Mouse (Mus musculus) MEL (cell line): ENCODE measurements around the gene Gm11985. TPM values are rescaled to one million over a fixed set of nuclear protein-coding genes. Genes with fewer than 3 reads are reported as not detected.

ENCODE experiments used
- DNase-seq: peaks from one replicate; pipeline ENCODE4 v3.0.0; 2011; ENCODE audit warnings: low read depth, low spot score
- H3K27ac ChIP-seq: 2 replicates; pipeline ENCODE4 v1.5.1; 2012; ENCODE audit warnings: low read depth, mild to moderate bottlenecking, control low read depth, low read length, moderate library complexity; ENCODE audit not compliant: control insufficient read depth
- H3K27me3 ChIP-seq, 2 experiments: fragments of 150-350 bp in 1 of 2; sonication (generic) in 1 of 2; 2 replicates each; pipeline ENCODE4 v1.6.1; 2012; ENCODE audit warnings: low read length in 2 of 2, mild to moderate bottlenecking in 2 of 2, improper control_type of control experiment in 1 of 2, moderate library complexity in 1 of 2; ENCODE audit not compliant: insufficient read depth in 2 of 2, control insufficient read depth in 1 of 2
- H3K36me3 ChIP-seq, 2 experiments: 2 replicates each; pipeline ENCODE4 v1.6.1; 2012 to 2014; ENCODE audit warnings: low read length in 2 of 2, improper control_type of control experiment in 1 of 2, inconsistent platforms in 1 of 2, mild to moderate bottlenecking in 1 of 2; ENCODE audit not compliant: insufficient read depth in 2 of 2, control insufficient read depth in 1 of 2
- H3K4me1 ChIP-seq, 2 experiments: fragments of 150-350 bp in 1 of 2; sonication (generic) in 1 of 2; 2 replicates each; pipeline ENCODE4 v1.6.1; 2012; ENCODE audit warnings: low read length in 2 of 2, improper control_type of control experiment in 1 of 2, mild to moderate bottlenecking in 1 of 2; ENCODE audit not compliant: insufficient read depth in 2 of 2, control insufficient read depth in 1 of 2
- H3K4me3 ChIP-seq, 2 experiments: fragments of 150-350 bp in 1 of 2; sonication (generic) in 1 of 2; 2 replicates each; pipeline ENCODE4 v1.5.1; 2012; ENCODE audit warnings: low read depth in 2 of 2, low read length in 2 of 2, mild to moderate bottlenecking in 2 of 2, moderate library complexity in 2 of 2, control low read depth in 1 of 2, improper control_type of control experiment in 1 of 2; ENCODE audit not compliant: control insufficient read depth in 1 of 2, insufficient read depth in 1 of 2
- H3K79me2 ChIP-seq: 2 replicates; pipeline ENCODE4 v1.6.1; 2012; ENCODE audit warnings: mild to moderate bottlenecking, low read length, moderate library complexity; ENCODE audit not compliant: control insufficient read depth, poor library complexity, insufficient read depth
- H3K9ac ChIP-seq: 2 replicates; pipeline ENCODE4 v1.6.1; 2012; ENCODE audit warnings: low read depth, mild to moderate bottlenecking, control low read depth, low read length, moderate library complexity; ENCODE audit not compliant: control insufficient read depth, poor library complexity, severe bottlenecking
- H3K9me3 ChIP-seq: fragments of 150-350 bp; sonication (generic); replicated peaks from 2 replicates; pipeline ENCODE4 v1.6.1; 2012; ENCODE audit warnings: mild to moderate bottlenecking, low read length, improper control_type of control experiment, moderate library complexity; ENCODE audit not compliant: insufficient read depth
- CHD2 ChIP-seq: IDR thresholded peaks from 2 replicates; pipeline ENCODE4 v1.6.1; 2011; ENCODE audit warnings: low read length, improper control_type of control experiment
- CTCF ChIP-seq, 3 experiments: IDR thresholded peaks in 2 of 3; conservative IDR thresholded peaks in 1 of 3; 2 replicates each; pipeline ENCODE4 v1.5.1; 2011 to 2012; ENCODE audit warnings: low read length in 3 of 3, low read depth in 2 of 3, mild to moderate bottlenecking in 2 of 3, improper control_type of control experiment in 1 of 3, inconsistent platforms in 1 of 3, mixed read lengths in 1 of 3, moderate library complexity in 1 of 3; ENCODE audit not compliant: control insufficient read depth in 1 of 3, insufficient read depth in 1 of 3, poor library complexity in 1 of 3, severe bottlenecking in 1 of 3
- ELF1 ChIP-seq: IDR thresholded peaks from 2 replicates; pipeline ENCODE4 v1.6.1; 2014; ENCODE audit warnings: low read depth, mild to moderate bottlenecking, inconsistent platforms, low read length, improper control_type of control experiment, moderate library complexity
- EP300 ChIP-seq, 2 experiments: IDR thresholded peaks; 2 replicates each; pipeline ENCODE4 v1.6.1; 2011; ENCODE audit warnings: improper control_type of control experiment in 2 of 2, low read length in 2 of 2, low read depth in 1 of 2, mild to moderate bottlenecking in 1 of 2
- GABPA ChIP-seq: IDR thresholded peaks from 2 replicates; pipeline ENCODE4 v1.6.1; 2012; ENCODE audit warnings: low read depth, mild to moderate bottlenecking, inconsistent platforms, low read length, improper control_type of control experiment, moderate library complexity
- GATA1 ChIP-seq: IDR thresholded peaks from 2 replicates; pipeline ENCODE4 v1.6.1; 2011; ENCODE audit warnings: low read depth, low read length, improper control_type of control experiment
- HCFC1 ChIP-seq: IDR thresholded peaks from 2 replicates; pipeline ENCODE4 v1.6.1; 2012; ENCODE audit warnings: low read depth, mild to moderate bottlenecking, inconsistent platforms, low read length, improper control_type of control experiment, moderate library complexity
- KAT2A ChIP-seq: conservative IDR thresholded peaks from 2 replicates; pipeline ENCODE4 v1.6.1; 2012; ENCODE audit warnings: low read depth, low read length, improper control_type of control experiment, inconsistent platforms
- MAX ChIP-seq: IDR thresholded peaks from 2 replicates; pipeline ENCODE4 v1.6.1; 2011; ENCODE audit warnings: low read length, improper control_type of control experiment
- MYC ChIP-seq: IDR thresholded peaks from 2 replicates; pipeline ENCODE4 v1.6.1; 2011; ENCODE audit warnings: low read depth, mild to moderate bottlenecking, low read length, improper control_type of control experiment, moderate library complexity
- NELFE ChIP-seq: IDR thresholded peaks from 2 replicates; pipeline ENCODE4 v1.6.1; 2011; ENCODE audit warnings: low read depth, low read length, improper control_type of control experiment
- POLR2AphosphoS5 ChIP-seq: IDR thresholded peaks from 2 replicates; pipeline ENCODE4 v1.6.1; 2012; ENCODE audit warnings: low read depth, borderline replicate concordance, mild to moderate bottlenecking, inconsistent platforms, low read length, moderate library complexity, mixed read lengths
- SIN3A ChIP-seq: IDR thresholded peaks from 2 replicates; pipeline ENCODE4 v1.6.1; 2012; ENCODE audit warnings: low read length, improper control_type of control experiment, inconsistent platforms
- TAL1 ChIP-seq: IDR thresholded peaks from 2 replicates; pipeline ENCODE4 v1.6.1; 2012; ENCODE audit warnings: mild to moderate bottlenecking, inconsistent platforms, low read length, moderate library complexity, mixed read lengths
- TBP ChIP-seq: IDR thresholded peaks from 2 replicates; pipeline ENCODE4 v1.8.0; 2011; ENCODE audit warnings: low read depth, low read length, improper control_type of control experiment
- TCF12 ChIP-seq: IDR thresholded peaks from 2 replicates; pipeline ENCODE4 v1.6.1; 2014; ENCODE audit warnings: low read depth, mild to moderate bottlenecking, inconsistent platforms, low read length, improper control_type of control experiment, moderate library complexity
- USF1 ChIP-seq: IDR thresholded peaks from 2 replicates; pipeline ENCODE4 v1.6.1; 2014; ENCODE audit warnings: low read depth, mild to moderate bottlenecking, inconsistent platforms, low read length, improper control_type of control experiment, moderate library complexity
- ZKSCAN1 ChIP-seq: IDR thresholded peaks from 2 replicates; pipeline ENCODE4 v1.6.1; 2012; ENCODE audit warnings: low read depth, mild to moderate bottlenecking, inconsistent platforms, low read length, improper control_type of control experiment, moderate library complexity
- ZMIZ1 ChIP-seq: IDR thresholded peaks from 2 replicates; pipeline ENCODE4 v1.6.1; 2012; ENCODE audit warnings: low read depth, mild to moderate bottlenecking, inconsistent platforms, low read length, improper control_type of control experiment, moderate library complexity
- polyA plus RNA-seq, 2 experiments: library from polyadenylated mRNA; stranded (reverse) in 1 of 2; unstranded in 1 of 2; fragments of >175 nt in 1 of 2; fragments of >200 nt in 1 of 2; gene quantifications; 2 replicates each; pipeline versions ENCODE4 v1.2.1 to v1.2.4; 2012; ENCODE audit warnings: low replicate concordance in 2 of 2, low read depth in 1 of 2; ENCODE audit not compliant: insufficient read length in 2 of 2, insufficient read depth in 1 of 2, missing spikeins in 1 of 2
- total RNA-seq: library from RNA; depleted of rRNA; stranded (reverse); fragments of 300-350 nt; gene quantifications from 2 replicates; pipeline ENCODE4 v1.2.3, GENCODE M21; 2012

Gm11985 gene
- total and polyA plus RNA-seq, 3 experiments: not detected

DNA sequence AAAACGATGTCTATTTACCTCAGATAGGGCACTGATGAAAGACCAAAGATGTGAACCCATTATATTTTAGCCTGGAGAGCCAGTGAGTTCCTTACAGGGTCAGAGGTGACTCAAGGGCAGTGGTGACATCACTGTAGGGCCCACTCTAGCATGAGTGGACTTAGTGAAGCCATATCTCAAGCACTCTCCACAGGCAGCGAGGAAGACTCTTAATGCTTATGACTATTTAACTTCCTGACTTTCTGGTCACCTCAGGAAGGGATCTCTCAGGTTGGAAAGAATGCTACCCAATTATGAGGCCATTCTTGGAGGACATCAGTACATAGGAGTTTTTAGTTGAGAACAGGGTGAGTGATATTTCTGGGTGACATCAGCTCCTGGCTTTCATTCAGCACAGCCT lies 45.0 kb upstream of the Gm11985 start:
- H3K36me3 ChIP-seq: no peaks in the 10 kb centered on the region
- H3K4me1 ChIP-seq: no peaks in the 10 kb centered on the region
- DNase-seq: no peak
- H3K27me3 ChIP-seq: no peaks in the 10 kb centered on the region
- H3K4me3 ChIP-seq: no peak overlapping the region
- H3K9me3 ChIP-seq: no peaks in the 10 kb centered on the region
- TF ChIP-seq CTCF (IDR thresholded peaks at IDR 0.05 in 2 of 3, conservative IDR thresholded peaks at IDR 0.05 in 1 of 3; ENCODE audit: control insufficient read depth in 1 of 3, insufficient read depth in 1 of 3, low read depth in 2 of 3, low read length in 3 of 3, poor library complexity in 1 of 3, severe bottlenecking in 1 of 3): no peak
- no peak overlapping the region for H3K9ac ChIP-seq
- no peak overlapping the region for H3K27ac ChIP-seq
- no peaks in the 10 kb centered on the region for H3K79me2 ChIP-seq

DNA sequence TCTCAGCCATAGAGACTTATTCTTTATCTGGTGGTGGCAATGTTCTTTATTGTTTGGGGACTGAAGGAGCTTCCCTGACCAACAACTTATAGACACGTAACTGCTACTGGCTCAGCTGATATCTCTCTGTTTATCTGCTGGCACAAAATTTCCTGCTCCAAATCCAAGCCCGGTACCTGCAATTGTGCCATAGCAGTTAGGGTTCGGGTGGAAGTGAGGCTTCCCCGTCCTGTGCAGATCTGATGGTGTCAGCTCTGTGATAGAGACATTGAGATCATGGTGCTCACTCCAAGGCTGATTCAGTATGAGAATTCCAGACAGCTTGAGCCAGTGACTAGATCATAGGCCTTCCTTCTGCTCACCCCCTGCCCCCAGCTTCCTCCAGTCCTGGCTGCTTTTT lies 43.6 kb upstream of the Gm11985 start:
- TF ChIP-seq GABPA (no peak), NELFE (no peak), HCFC1 (no peak), ZKSCAN1 (no peak), TCF12 (no peak)
- H3K4me1 ChIP-seq: no peaks in the 10 kb centered on the region
- H3K4me3 ChIP-seq: no peak overlapping the region
- no peaks in the 10 kb centered on the region for H3K27me3 ChIP-seq
- H3K9ac ChIP-seq: no peak overlapping the region
- H3K9me3 ChIP-seq: no peaks in the 10 kb centered on the region
- no peaks in the 10 kb centered on the region for H3K79me2 ChIP-seq
- no peak for DNase-seq
- no peaks in the 10 kb centered on the region for H3K36me3 ChIP-seq
- no peak overlapping the region for H3K27ac ChIP-seq

DNA sequence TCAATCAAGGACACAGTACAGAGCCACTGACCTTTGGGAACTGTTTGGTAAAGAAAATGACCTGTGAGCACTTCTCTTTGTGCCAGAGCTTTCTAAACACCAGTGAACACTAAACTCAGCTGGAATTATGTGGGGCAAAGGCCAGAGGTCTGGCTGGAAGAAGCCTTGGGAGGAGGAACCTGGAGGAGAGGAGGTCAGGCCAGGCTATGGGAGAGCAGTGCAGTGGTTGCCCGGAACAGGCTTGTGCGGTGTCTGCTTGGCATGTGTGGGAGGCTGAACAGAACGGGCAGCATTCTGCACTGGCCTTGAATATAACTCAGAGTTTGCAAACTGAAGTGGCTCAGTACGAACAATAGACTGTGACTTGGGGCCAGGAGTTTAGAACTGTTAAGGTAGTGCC lies 41.6 kb upstream of the Gm11985 start:
- no peaks in the 10 kb centered on the region for H3K36me3 ChIP-seq
- no peaks in the 10 kb centered on the region for H3K9me3 ChIP-seq
- no peaks in the 10 kb centered on the region for H3K79me2 ChIP-seq
- H3K27me3 ChIP-seq: no peaks in the 10 kb centered on the region
- no peak overlapping the region for H3K9ac ChIP-seq
- TF ChIP-seq MAX (no peak), MYC (no peak), KAT2A (no peak), USF1 (no peak), POLR2AphosphoS5 (no peak), ELF1 (no peak), ZMIZ1 (no peak), SIN3A (no peak), TAL1 (no peak), TCF12 (no peak), EP300 (IDR thresholded peaks at IDR 0.05; ENCODE audit: low read depth in 1 of 2, low read length in 2 of 2) (no peak), TBP (no peak), CTCF (IDR thresholded peaks at IDR 0.05 in 2 of 3, conservative IDR thresholded peaks at IDR 0.05 in 1 of 3; ENCODE audit: control insufficient read depth in 1 of 3, insufficient read depth in 1 of 3, low read depth in 2 of 3, low read length in 3 of 3, poor library complexity in 1 of 3, severe bottlenecking in 1 of 3) (no peak), CHD2 (no peak), GATA1 (no peak)
- H3K27ac ChIP-seq: no peak overlapping the region
- H3K4me1 ChIP-seq: no peaks in the 10 kb centered on the region
- H3K4me3 ChIP-seq: no peak overlapping the region
- no peak for DNase-seq
